Mouse (Mus musculus) B cell, adult 62 days (primary cell): ENCODE measurements around the gene Tapbpl. TPM values are rescaled to one million over a fixed set of nuclear protein-coding genes. Genes with fewer than 3 reads are reported as not detected.

Source experiments
- total RNA-seq: library from RNA; stranded (reverse); gene quantifications from 4 replicates; pipeline ENCODE4 v1.2.4, GENCODE M21; 2023

Gene Tapbpl
- total RNA-seq: 24.7 to 26.0 TPM (median 25.6 TPM) in 4 replicates

GRCm38 (mm10) chr6:125231117-125232044 lies at the start of gene Tapbpl:
Gene Tapbpl, minus strand, starts transcription at chr6:125231860.

GRCm38 (mm10) chr6:125236782-125237181 lies 5.1 kb upstream of the Tapbpl start, which contains the start of gene Cd27:
Gene Cd27, minus strand, starts transcription at chr6:125237010.

GRCm38 (mm10) chr6:125215148-125215954 lies 16.3 kb downstream of the Tapbpl start, which contains the start of gene Vamp1:
Gene Vamp1, plus strand, starts transcription at chr6:125215551.

GRCm38 (mm10) chr6:125191332-125192015 lies 40.2 kb downstream of the Tapbpl start, which contains the start of the genes Ncapd2 and Mrpl51:
Gene Ncapd2, minus strand, starts transcription at chr6:125191701.
Gene Mrpl51, plus strand, starts transcription at chr6:125191801.

Other genes starting within 250 kb of the Tapbpl start
- 1.0 to 4.5 TPM in 2 of 4 replicates, not detected in the others for gene Pianp, start 235.2 kb downstream of the Tapbpl start, total RNA-seq
- 94.5 to 101 TPM (median 96.3 TPM) in 4 replicates for gene Zfp384, start 222.7 kb downstream of the Tapbpl start, total RNA-seq
- 77.2 to 90.6 TPM (median 81.6 TPM) in 4 replicates for gene Ing4, start 192.1 kb downstream of the Tapbpl start, total RNA-seq
- gene Acrbp, start 182.2 kb downstream of the Tapbpl start, total RNA-seq: 11.0 to 13.7 TPM (median 11.4 TPM) in 4 replicates
- 13.3 to 16.6 TPM (median 16.0 TPM) in 4 replicates for gene Lpar5, start 163.9 kb downstream of the Tapbpl start, total RNA-seq
- 351 to 392 TPM (median 375 TPM) in 4 replicates for gene Chd4, start 135.9 kb downstream of the Tapbpl start, total RNA-seq
- 34.6 to 42.1 TPM (median 38.3 TPM) in 4 replicates for gene Nop2, start 100.0 kb downstream of the Tapbpl start, total RNA-seq
- 42.9 to 47.2 TPM (median 44.7 TPM) in 4 replicates for gene Iffo1, start 86.6 kb downstream of the Tapbpl start, total RNA-seq
- 392 to 444 TPM (median 437 TPM) in 4 replicates for gene Gapdh, start 65.4 kb downstream of the Tapbpl start, total RNA-seq
- gene Ncapd2, start 40.2 kb downstream of the Tapbpl start, total RNA-seq: 38.6 to 46.4 TPM (median 44.2 TPM) in 4 replicates
- 31.0 to 37.3 TPM (median 34.3 TPM) in 4 replicates for gene Mrpl51, start 40.1 kb downstream of the Tapbpl start, total RNA-seq
- 52.5 to 69.2 TPM (median 57.3 TPM) in 4 replicates for gene Vamp1, start 16.3 kb downstream of the Tapbpl start, total RNA-seq
- gene Cd27, start 5.2 kb upstream of the Tapbpl start, total RNA-seq: 0.63 to 3.4 TPM (median 2.1 TPM) in 4 replicates
- not detected in 4 replicates for gene Tuba3a, start 54.2 kb upstream of the Tapbpl start, total RNA-seq
- gene Ltbr, start 82.0 kb upstream of the Tapbpl start, total RNA-seq: 0.54 to 1.5 TPM (median 1.0 TPM) in 3 of 4 replicates, not detected in the other
- not detected in 4 replicates for gene Scnn1a, start 88.8 kb upstream of the Tapbpl start, total RNA-seq
- 1.1 to 2.5 TPM (median 1.4 TPM) in 4 replicates for gene Tnfrsf1a, start 117.5 kb upstream of the Tapbpl start, total RNA-seq
- not detected in 4 replicates for gene Plekhg6, start 148.9 kb upstream of the Tapbpl start, total RNA-seq